In genomic region chr3:129279441-129279840, GRCm38 (mm10) we compare ENCODE assay signal across 26 mouse cellular contexts.
"Had no signal": no experiment of that assay in that cellular context is flagged by ENCODE, and none has a peak within 500 bp of the region (broad histone marks: within the 10 kb centered on the region; RNA-seq: fewer than 3 reads in every experiment).

No protein-coding gene starts in this region.

- H3K9me3 ChIP-seq: heart, embryonic 13.5 days; heart, embryonic 15.5 days; hindbrain, embryonic 13.5 days; hindbrain, embryonic 15.5 days; kidney, embryonic 15.5 days; limb, embryonic 13.5 days; limb, embryonic 15.5 days; liver, embryonic 12.5 days had no signal

- H3K4me3 ChIP-seq: gastrocnemius, adult 2 months; heart, embryonic 13.5 days; heart, embryonic 15.5 days; hindbrain, embryonic 13.5 days; hindbrain, embryonic 15.5 days; kidney, embryonic 15.5 days; limb, embryonic 13.5 days; limb, embryonic 15.5 days; liver, embryonic 12.5 days had no signal

- H3K27ac ChIP-seq: gastrocnemius, adult 2 months; heart, embryonic 13.5 days; heart, embryonic 15.5 days; hindbrain, embryonic 13.5 days; hindbrain, embryonic 15.5 days; hindbrain, postnatal 0 days; kidney, embryonic 15.5 days; kidney, postnatal 0 days; limb, embryonic 13.5 days; limb, embryonic 15.5 days; liver, embryonic 12.5 days had no signal

- DNase-seq: gastrocnemius, adult 2 months; gastrocnemius, postnatal 10 days; gastrocnemius, postnatal 25 days; heart, adult 18-20 months; heart, postnatal 14 days; heart, postnatal 36 days; kidney, adult 11 months; kidney, adult 2 months; kidney, adult 9 months; kidney, postnatal 14 days; kidney, postnatal 36 days; layer of hippocampus, adult 9-11 months; layer of hippocampus, postnatal 36 days; left cerebral cortex, postnatal 4 days had no signal

- H3K36me3 ChIP-seq: heart, embryonic 15.5 days; hindbrain, embryonic 13.5 days; hindbrain, embryonic 15.5 days; limb, embryonic 13.5 days; limb, embryonic 15.5 days; liver, embryonic 12.5 days had no signal

- H3K27me3 ChIP-seq: heart, embryonic 13.5 days; heart, embryonic 15.5 days; hindbrain, embryonic 13.5 days; hindbrain, embryonic 15.5 days; kidney, embryonic 15.5 days; limb, embryonic 13.5 days; limb, embryonic 15.5 days; liver, embryonic 12.5 days had no signal

- H3K4me2 ChIP-seq: heart, embryonic 11.5 days; heart, embryonic 13.5 days; heart, embryonic 15.5 days; hindbrain, embryonic 13.5 days; hindbrain, embryonic 15.5 days; kidney, embryonic 15.5 days; limb, embryonic 13.5 days; limb, embryonic 15.5 days; liver, embryonic 12.5 days had no signal

- H3K9ac ChIP-seq: heart, embryonic 13.5 days; heart, embryonic 15.5 days; hindbrain, embryonic 13.5 days; hindbrain, embryonic 15.5 days; kidney, embryonic 15.5 days; limb, embryonic 13.5 days; limb, embryonic 15.5 days; liver, embryonic 12.5 days had no signal

- H3K4me1 ChIP-seq: heart, embryonic 13.5 days; heart, embryonic 15.5 days; hindbrain, embryonic 13.5 days; hindbrain, embryonic 15.5 days; kidney, embryonic 15.5 days; limb, embryonic 15.5 days; liver, embryonic 12.5 days had no signal

- ATAC-seq: hindbrain, postnatal 0 days; intestine, embryonic 16.5 days; liver, embryonic 12.5 days had no signal
